Mouse (Mus musculus) stomach, embryonic 15.5 days (tissue): ENCODE results near the gene Atp5d. TPM values are rescaled to one million over a fixed set of nuclear protein-coding genes. Genes with fewer than 3 reads are reported as not detected.
A peak's percentile ranks its signal among the peaks of the same experiment; 100 is the strongest.

Experiments
- ATAC-seq: fragments of 200-750 bp; cut with Nextera tagmentation; 2 replicates; pipeline ENCODE4 v1.8.0; 2017; ENCODE audit warnings: low read depth, moderate number of reproducible peaks, moderate TSS enrichment; ENCODE audit not compliant: insufficient read depth, low FRiP score
- H3K27ac ChIP-seq: fragments of 300-500 bp; sonication (generic); 2 replicates; pipeline ENCODE4 v1.5.1; 2015; ENCODE audit warnings: mild to moderate bottlenecking, inconsistent platforms
- H3K27me3 ChIP-seq: fragments of 300-500 bp; sonication (generic); replicated peaks from 2 replicates; pipeline ENCODE4 v1.6.1; 2015; ENCODE audit warnings: inconsistent platforms
- H3K36me3 ChIP-seq: fragments of 300-500 bp; sonication (generic); 2 replicates; pipeline ENCODE4 v1.6.1; 2015; ENCODE audit warnings: inconsistent platforms
- H3K4me1 ChIP-seq: fragments of 300-500 bp; sonication (generic); 2 replicates; pipeline ENCODE4 v1.6.1; 2015; ENCODE audit warnings: inconsistent platforms
- H3K4me2 ChIP-seq: fragments of 300-500 bp; sonication (generic); 2 replicates; pipeline ENCODE4 v1.6.1; 2015; ENCODE audit warnings: mild to moderate bottlenecking, inconsistent platforms
- H3K4me3 ChIP-seq: fragments of 300-500 bp; sonication (generic); replicated peaks from 2 replicates; pipeline ENCODE4 v1.5.1; 2015; ENCODE audit warnings: inconsistent platforms
- H3K9ac ChIP-seq: fragments of 300-500 bp; sonication (generic); 2 replicates; pipeline ENCODE4 v1.6.1; 2015; ENCODE audit warnings: inconsistent platforms
- H3K9me3 ChIP-seq: fragments of 300-500 bp; sonication (generic); 2 replicates; pipeline ENCODE4 v1.6.1; 2016; ENCODE audit warnings: inconsistent platforms
- WGBS: fragments of 180-500 bp; shearing (Covaris S2); methylation state at CpG from one replicate; pipeline ENCODE4 v1.1.7; 2015; 5-methylcytosine and 5-hydroxymethylcytosine counted together
- polyA plus RNA-seq: library from polyadenylated mRNA; unstranded; fragments of >200 nt; fragmentation: Nextera tagmentation; extraction: Ambion mirVana; gene quantifications from 2 replicates; pipeline ENCODE4 v1.2.1, GENCODE M21; 2015

Atp5d gene
- polyA plus RNA-seq, 1 experiment from 2014 or later: 602 TPM

DNA sequence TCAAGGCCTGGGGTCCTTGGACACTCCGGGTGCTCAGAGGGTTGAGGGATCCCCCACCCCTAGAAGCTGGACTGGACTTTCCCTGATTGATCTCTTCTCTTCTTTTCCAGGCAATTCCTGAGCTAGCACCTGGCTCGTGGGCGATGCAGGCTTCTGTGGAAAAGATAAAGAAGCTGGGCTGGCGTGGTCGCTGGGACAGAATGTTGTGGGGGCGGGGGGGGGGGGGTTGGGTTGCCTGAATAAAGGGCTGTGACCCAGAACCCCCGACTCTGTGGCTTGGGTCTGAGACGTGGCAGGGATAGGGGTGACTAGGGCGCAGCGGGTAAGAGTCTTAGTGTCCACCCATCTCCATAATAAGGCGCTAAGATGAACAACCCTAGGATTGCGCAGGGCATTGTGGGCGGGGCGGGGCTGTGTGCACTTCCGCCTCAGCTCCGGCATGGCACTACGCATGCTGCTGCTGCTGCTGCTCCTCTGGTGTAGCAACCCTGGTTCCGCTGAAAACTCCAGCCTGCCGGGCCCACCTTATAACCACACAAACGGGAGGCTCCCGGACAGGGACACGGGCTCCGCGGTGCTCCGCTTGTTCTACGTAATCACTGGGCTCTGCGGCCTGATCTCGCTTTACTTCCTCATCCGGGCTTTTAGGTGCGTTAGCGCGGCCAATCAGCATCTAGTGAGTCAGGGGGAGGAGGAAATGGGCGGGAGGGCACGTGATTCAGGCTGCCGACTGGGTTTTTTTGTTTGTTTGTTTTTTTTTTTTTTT lies 34.3 kb downstream of the Atp5d start, which contains the start of gene 1600002K03Rik:
Gene 1600002K03Rik (plus strand): TSS at position 418 of the 766 bp plus-strand sequence.
- Histone ChIP-seq H3K9me3 (no peaks in the 10 kb centered on the region), H3K4me1 (peaks cover 40% of the 10 kb centered on the region)
- WGBS: 9% methylated on average over 35 of the region's 35 CpGs

DNA sequence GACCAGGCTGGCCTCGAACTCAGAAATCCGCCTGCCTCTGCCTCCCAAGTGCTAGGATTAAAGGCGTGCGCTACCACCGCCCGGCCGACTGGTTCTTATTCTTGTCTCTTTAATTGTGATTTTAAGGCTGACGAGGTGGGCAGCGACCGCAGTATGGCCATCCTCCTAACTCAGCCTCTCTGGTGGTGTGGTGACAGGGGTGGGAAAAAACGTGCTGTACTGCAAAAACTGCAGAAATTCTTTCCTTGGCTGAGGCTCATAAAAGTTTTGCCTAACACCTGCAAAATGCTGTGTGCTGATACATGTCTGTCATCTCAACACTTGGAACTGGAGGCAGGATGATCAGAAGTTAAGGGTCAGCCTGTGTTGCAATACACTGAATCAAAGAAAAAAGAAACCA lies 34.9 kb downstream of the Atp5d start:
- Histone ChIP-seq H3K36me3 (peaks cover 27% of the 10 kb centered on the region), H3K4me2 (peak overlapping the region; percentile 70), H3K9ac (no peak overlapping the region), H3K27ac (peak overlapping the region; percentile 93; the same call in 1 of the 2 replicates), H3K4me1 (peaks cover 40% of the 10 kb centered on the region), H3K9me3 (no peaks in the 10 kb centered on the region), H3K4me3 (peak overlapping the region; percentile 60), H3K27me3 (no peaks in the 10 kb centered on the region)
- ATAC-seq: no peak
- 5% methylated on average over 11 of the region's 11 CpGs for WGBS

More for the DNA sequence above, 34.3 kb downstream of the Atp5d start, which contains the start of gene 1600002K03Rik:
- no peaks in the 10 kb centered on the region for H3K27me3 ChIP-seq
- peak within 1 kb of the TSS; percentile 60 for H3K4me3 ChIP-seq
- peak within 1 kb of the TSS; percentile 54 for H3K9ac ChIP-seq
- H3K4me2 ChIP-seq: peak within 1 kb of the TSS; percentile 70
- ATAC-seq: peak; percentile 75
- H3K36me3 ChIP-seq: peaks cover 27% of the 10 kb centered on the region
- H3K27ac ChIP-seq: peak within 1 kb of the TSS; percentile 93

- WGBS: 86% methylated on average over 10 of the region's 10 CpGs
- Histone ChIP-seq H3K4me1 (peaks cover 35% of the 10 kb centered on the region), H3K36me3 (peaks cover 27% of the 10 kb centered on the region), H3K9me3 (no peaks in the 10 kb centered on the region), H3K4me2 (no peak overlapping the region), H3K27me3 (no peaks in the 10 kb centered on the region), H3K27ac (no peak overlapping the region), H3K9ac (no peak overlapping the region), H3K4me3 (no peak overlapping the region)
- ATAC-seq: no peak
Observed at GRCm38 (mm10) chr10:80173955-80174640, 35.7 kb downstream of the Atp5d start.

GRCm38 (mm10) chr10:80174705-80175104 lies 36.3 kb downstream of the Atp5d start:
- Histone ChIP-seq H3K27me3 (no peaks in the 10 kb centered on the region), H3K27ac (no peak overlapping the region), H3K9ac (no peak overlapping the region), H3K4me2 (no peak overlapping the region), H3K4me1 (peaks cover 31% of the 10 kb centered on the region), H3K9me3 (no peaks in the 10 kb centered on the region), H3K36me3 (peaks cover 27% of the 10 kb centered on the region), H3K4me3 (no peak overlapping the region)
- WGBS: 55% methylated on average over 2 of the region's 2 CpGs
- ATAC-seq: no peak

GRCm38 (mm10) chr10:80175536-80176269 lies 37.3 kb downstream of the Atp5d start:
- Histone ChIP-seq H3K27me3 (no peaks in the 10 kb centered on the region; the same call in 1 of the 2 replicates), H3K36me3 (peaks cover 17% of the 10 kb centered on the region), H3K4me2 (no peak overlapping the region), H3K4me1 (peaks cover 30% of the 10 kb centered on the region), H3K9ac (no peak overlapping the region), H3K9me3 (no peaks in the 10 kb centered on the region), H3K4me3 (no peak overlapping the region), H3K27ac (no peak overlapping the region)
- ATAC-seq: no peak
- 23% methylated on average over 4 of the region's 4 CpGs for WGBS

DNA sequence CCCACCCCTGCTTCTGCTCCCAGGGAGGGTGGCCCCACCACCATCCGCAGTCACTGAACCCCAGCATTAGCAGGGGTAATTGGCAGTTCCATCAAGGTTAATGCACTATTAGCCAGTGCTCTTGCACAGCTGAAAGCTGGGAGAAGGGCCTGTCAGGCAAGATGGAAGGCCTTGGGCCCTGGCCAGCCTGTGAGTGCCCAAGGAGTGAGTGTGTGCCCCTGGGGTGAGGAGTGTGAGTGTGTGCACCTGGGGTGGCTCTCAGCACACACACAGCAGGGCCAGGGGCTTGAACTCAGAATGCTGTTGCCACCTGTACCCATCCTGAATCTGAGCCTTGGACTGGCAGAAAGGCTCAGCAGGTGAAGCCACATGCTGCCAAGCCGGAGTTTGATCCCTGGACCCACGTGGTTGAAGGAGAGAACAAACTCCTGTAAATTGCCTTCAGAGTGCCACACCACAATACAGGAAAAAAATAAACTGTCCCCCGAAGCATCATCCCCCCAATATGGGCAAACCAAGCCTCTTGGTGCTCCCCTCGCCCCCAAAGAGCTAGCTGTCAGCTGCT lies 37.9 kb downstream of the Atp5d start:
- Histone ChIP-seq H3K4me1 (peaks cover 32% of the 10 kb centered on the region), H3K9ac (no peak overlapping the region), H3K36me3 (peaks cover 10% of the 10 kb centered on the region; the same call in 1 of the 2 replicates), H3K4me2 (no peak overlapping the region), H3K4me3 (no peak overlapping the region), H3K9me3 (no peaks in the 10 kb centered on the region), H3K27me3 (no peaks in the 10 kb centered on the region; the same call in 1 of the 2 replicates), H3K27ac (no peak overlapping the region)
- ATAC-seq: no peak
- 77% methylated on average over 5 of the region's 5 CpGs for WGBS

DNA sequence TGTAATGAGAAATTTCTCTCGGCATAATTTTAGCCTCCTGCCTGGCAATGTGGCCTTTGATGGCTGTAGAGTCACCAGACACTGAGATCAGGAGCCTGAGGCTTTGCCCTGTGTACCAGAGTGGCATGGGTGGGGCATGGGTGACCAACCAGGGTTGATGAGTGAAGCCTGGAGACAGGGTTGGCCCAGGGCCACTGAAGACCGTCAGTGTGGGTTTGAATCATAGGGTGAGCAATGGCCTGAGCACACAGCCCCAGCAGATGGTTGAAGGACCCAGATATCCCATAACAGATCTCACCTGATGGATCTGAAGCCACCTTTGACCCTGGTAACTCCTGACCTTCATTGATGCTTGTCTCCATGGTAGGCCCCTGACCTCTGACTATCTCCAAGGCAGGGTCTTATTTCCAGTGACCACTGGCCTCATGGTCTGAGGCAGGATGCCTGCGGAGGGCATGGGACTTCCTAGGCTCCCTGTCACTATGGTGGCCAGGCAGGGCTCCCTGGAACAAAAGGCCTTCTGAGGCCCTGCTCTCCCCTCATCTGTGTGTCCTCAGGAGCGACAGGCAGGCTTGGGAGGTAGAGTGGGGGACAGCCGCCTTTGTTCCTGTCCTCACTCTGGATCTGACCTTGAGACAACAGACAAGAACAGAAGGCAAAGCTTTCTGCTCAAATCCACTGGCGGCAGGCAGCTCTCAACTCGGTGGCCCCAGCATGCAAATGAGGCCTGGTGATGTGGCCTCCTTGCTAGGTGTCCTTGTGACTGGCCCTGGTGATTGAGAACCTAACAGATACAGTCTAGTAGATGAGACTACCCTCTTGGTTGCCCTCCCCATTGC lies 39.2 kb downstream of the Atp5d start:
- Histone ChIP-seq H3K4me1 (peaks cover 21% of the 10 kb centered on the region), H3K36me3 (no peaks in the 10 kb centered on the region), H3K27ac (no peak overlapping the region), H3K27me3 (no peaks in the 10 kb centered on the region; the same call in 1 of the 2 replicates), H3K4me2 (no peak overlapping the region), H3K9me3 (no peaks in the 10 kb centered on the region), H3K9ac (no peak overlapping the region), H3K4me3 (no peak overlapping the region)
- ATAC-seq: no peak
- 69% methylated on average over 7 of the region's 7 CpGs for WGBS

- Histone ChIP-seq H3K4me2 (peak within 1 kb of the TSS; percentile 72), H3K4me1 (peaks cover 16% of the 10 kb centered on the region), H3K27ac (peak within 1 kb of the TSS; percentile 57; the same call in 1 of the 2 replicates), H3K27me3 (no peaks in the 10 kb centered on the region; the same call in 1 of the 2 replicates), H3K9ac (peak within 1 kb of the TSS; percentile 52), H3K9me3 (no peaks in the 10 kb centered on the region), H3K4me3 (peak within 1 kb of the TSS; percentile 67), H3K36me3 (no peaks in the 10 kb centered on the region)
- WGBS: under 1% methylated on average over 75 of the region's 106 CpGs
- ATAC-seq: peak; percentile 36; the same call in 1 of the 2 replicates
Observed at GRCm38 (mm10) chr10:80179068-80180051, 40.9 kb downstream of the Atp5d start, which contains the start of gene Efna2. Gene Efna2 (plus strand): TSS chr10:80179482.

DNA sequence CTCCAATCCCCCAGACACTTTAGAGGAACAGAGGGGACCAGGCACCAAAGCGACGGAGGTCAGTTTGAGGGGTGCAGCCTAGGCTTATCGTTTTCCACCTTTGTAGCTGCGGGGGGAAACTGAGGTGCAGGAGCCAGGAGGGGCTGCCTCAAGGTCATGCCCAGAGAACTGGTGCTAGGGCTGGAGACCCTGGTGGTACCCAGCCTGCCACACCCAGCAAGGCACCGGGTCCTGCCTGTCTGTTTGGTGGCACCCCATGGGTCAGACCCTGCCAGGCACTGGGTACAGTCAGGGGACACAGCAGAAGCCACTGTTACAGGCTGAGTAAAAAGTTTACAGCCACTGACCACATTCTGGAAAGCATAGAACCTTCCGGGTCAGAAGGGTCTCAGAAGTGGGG lies 41.9 kb downstream of the Atp5d start:
- 47% methylated on average over 6 of the region's 6 CpGs for WGBS
- Histone ChIP-seq H3K9ac (0 out of 2 replicates have a peak overlapping the region, but pooled peaks have one; percentile 52), H3K4me2 (peak overlapping the region; percentile 72), H3K4me1 (peaks cover 16% of the 10 kb centered on the region), H3K27ac (no peak overlapping the region), H3K27me3 (no peaks in the 10 kb centered on the region; the same call in 1 of the 2 replicates), H3K4me3 (peak overlapping the region; percentile 67), H3K9me3 (no peaks in the 10 kb centered on the region), H3K36me3 (no peaks in the 10 kb centered on the region)
- no peak for ATAC-seq

GRCm38 (mm10) chr10:80180823-80181222 lies 42.4 kb downstream of the Atp5d start:
- WGBS: 42% methylated on average over 5 of the region's 5 CpGs
- peaks cover 16% of the 10 kb centered on the region for H3K4me1 ChIP-seq
- 0 out of 2 replicates have a peak overlapping the region, but pooled peaks have one; percentile 67 for H3K4me3 ChIP-seq
- H3K9me3 ChIP-seq: no peaks in the 10 kb centered on the region
- H3K4me2 ChIP-seq: peak overlapping the region; percentile 72
- no peak overlapping the region for H3K27ac ChIP-seq
- no peaks in the 10 kb centered on the region; the same call in 1 of the 2 replicates for H3K27me3 ChIP-seq
- no peak overlapping the region for H3K9ac ChIP-seq
- H3K36me3 ChIP-seq: no peaks in the 10 kb centered on the region
- ATAC-seq: no peak
